Mouse (Mus musculus): ENCODE data around the gene Vps36.

- TF ChIP-seq CTCF (IDR thresholded peaks at IDR 0.05; ENCODE audit: control insufficient read depth, insufficient read depth, low read length) (no peak), POLR2A (IDR thresholded peaks at IDR 0.05; ENCODE audit: borderline replicate concordance, control insufficient read depth, low read depth, low read length) (no peak)
These were observed 33.8 kb downstream of the Vps36 start for GRCm38 (mm10) chr8:22226361-22226760.
